In the genomic region with DNA sequence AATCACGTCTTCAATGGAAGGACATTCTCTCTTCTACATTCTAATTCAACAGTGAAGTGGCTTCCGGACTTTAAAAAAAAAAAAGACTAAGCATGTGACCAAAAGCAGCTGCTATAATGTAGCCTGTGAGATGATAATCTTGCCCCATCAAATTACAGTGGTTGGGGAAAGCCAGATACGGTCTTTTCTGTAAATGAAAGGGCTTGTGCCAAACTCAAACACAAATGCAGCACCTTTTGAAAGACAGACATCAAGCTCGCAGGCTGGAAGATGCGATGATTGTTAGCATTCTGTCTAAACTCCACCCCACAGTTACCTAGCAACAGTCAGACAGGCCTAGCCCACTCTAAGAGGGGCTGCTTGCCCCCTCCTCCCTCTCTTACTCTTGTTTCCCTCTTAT, we compare ENCODE assay signal across 14 mouse cellular contexts. TPM values are rescaled to one million over a fixed set of nuclear protein-coding genes. Genes with fewer than 3 reads are reported as not detected.
A peak's percentile ranks its signal among the peaks of the same experiment; 100 is the strongest.
DNase-seq lines count a peak whose midpoint lies in the region; ATAC-seq and TF ChIP-seq lines count a peak whose summit lies in the region.
"Had no signal": no experiment of that assay in that cellular context is flagged by ENCODE, and none has a peak within 500 bp of the region (broad histone marks: within the 10 kb centered on the region; RNA-seq: fewer than 3 reads in every experiment).

No protein-coding gene starts in this region.

- peaks cover 30% of the 10 kb centered on the region for H3K36me3 ChIP-seq in forebrain, embryonic 12.5 days (replicated peaks)
- no peaks in the 10 kb centered on the region; the same call in 1 of the 2 replicates for H3K36me3 ChIP-seq in forebrain, embryonic 11.5 days (ENCODE audit: control insufficient read depth, insufficient read depth, low read length)
- H3K36me3 ChIP-seq in C2C12 (ENCODE audit: control insufficient read depth, insufficient read depth) = peaks cover 36% of the 10 kb centered on the region
- H3K36me3 ChIP-seq in embryonic facial prominence, embryonic 10.5 days (replicated peaks) = peaks cover 38% of the 10 kb centered on the region

- H3K9ac ChIP-seq in forebrain, embryonic 12.5 days = no peak overlapping the region
- H3K9ac ChIP-seq in forebrain, embryonic 11.5 days (ENCODE audit: low read length) = no peak overlapping the region
- H3K9ac ChIP-seq: embryonic facial prominence, embryonic 15.5 days had no signal

- peaks cover 22% of the 10 kb centered on the region for H3K79me2 ChIP-seq in C2C12 (ENCODE audit: control insufficient read depth, insufficient read depth)

- no peaks in the 10 kb centered on the region for H3K27me3 ChIP-seq in forebrain, embryonic 12.5 days
- no peaks in the 10 kb centered on the region for H3K27me3 ChIP-seq in forebrain, embryonic 11.5 days (ENCODE audit: control insufficient read depth, insufficient read depth, low read length)
- H3K27me3 ChIP-seq in C2C12 (ENCODE audit: control insufficient read depth, insufficient read depth, insufficient read length) = no peaks in the 10 kb centered on the region
- H3K27me3 ChIP-seq in embryonic facial prominence, embryonic 10.5 days (replicated peaks; ENCODE audit: low read depth, poor library complexity, severe bottlenecking) = no peaks in the 10 kb centered on the region
- H3K27me3 ChIP-seq: embryonic facial prominence, embryonic 15.5 days had no signal

- no peak for ATAC-seq in forebrain, embryonic 12.5 days (ENCODE audit: low FRiP score)
- ATAC-seq in forebrain, embryonic 11.5 days (replicated peaks; ENCODE audit: low FRiP score) = no peak

- no peaks in the 10 kb centered on the region for H3K9me3 ChIP-seq in forebrain, embryonic 12.5 days
- H3K9me3 ChIP-seq in forebrain, embryonic 11.5 days (ENCODE audit: control insufficient read depth, low read length) = no peaks in the 10 kb centered on the region
- no peaks in the 10 kb centered on the region for H3K9me3 ChIP-seq in embryonic facial prominence, embryonic 10.5 days
- H3K9me3 ChIP-seq: embryonic facial prominence, embryonic 15.5 days; G1E had no signal

- peak overlapping the region; percentile 21; the same call in 1 of the 2 replicates for H3K27ac ChIP-seq in forebrain, embryonic 12.5 days
- no peak overlapping the region for H3K27ac ChIP-seq in forebrain, embryonic 11.5 days (ENCODE audit: low read depth, low read length)
- H3K27ac ChIP-seq in layer of hippocampus, adult 2 months = peak overlapping the region; percentile 83
- H3K27ac ChIP-seq in embryonic facial prominence, embryonic 10.5 days (replicated peaks) = no peak overlapping the region
- H3K27ac ChIP-seq: embryonic facial prominence, embryonic 15.5 days had no signal

- no peak overlapping the region for H3K4me2 ChIP-seq in forebrain, embryonic 12.5 days
- H3K4me2 ChIP-seq in forebrain, embryonic 11.5 days (ENCODE audit: low read depth, low read length, severe bottlenecking) = no peak overlapping the region
- H3K4me2 ChIP-seq: embryonic facial prominence, embryonic 15.5 days had no signal

- DNase-seq in forebrain, embryonic 11.5 days (ENCODE audit: low spot score) = no peak
- DNase-seq in layer of hippocampus, adult 2 months (ENCODE audit: low spot score in 2 of 2) = no peak
- DNase-seq in layer of hippocampus, postnatal 25 days (ENCODE audit: extremely low spot score in 1 of 2, low spot score in 1 of 2) = no peak
- DNase-seq in embryonic facial prominence, embryonic 10.5 days (ENCODE audit: low spot score) = peak; percentile 11
- DNase-seq in frontal cortex, postnatal 10 days (ENCODE audit: low spot score in 2 of 2) = no peak
- DNase-seq in heart, adult 11 months = no peak
- DNase-seq: kidney, postnatal 36 days; lung, adult 2 months; thymus, postnatal 36 days had no signal

- H3K4me1 ChIP-seq in forebrain, embryonic 12.5 days = peaks cover 39% of the 10 kb centered on the region
- H3K4me1 ChIP-seq in forebrain, embryonic 11.5 days (replicated peaks; ENCODE audit: control insufficient read depth, insufficient read depth, low read length) = peaks cover 11% of the 10 kb centered on the region; the same call in 1 of the 2 replicates
- peaks cover 34% of the 10 kb centered on the region for H3K4me1 ChIP-seq in embryonic facial prominence, embryonic 10.5 days

- H3K79me3 ChIP-seq in C2C12 (ENCODE audit: low read depth) = peaks cover 7% of the 10 kb centered on the region

- no peak for TF ChIP-seq CTCF in layer of hippocampus, adult 2 months (conservative IDR thresholded peaks at IDR 0.05)
- no peak for TF ChIP-seq CTCF in C2C12 (IDR thresholded peaks at IDR 0.05; ENCODE audit: control insufficient read depth, insufficient read depth, insufficient read length)

- peak overlapping the region; percentile 3 for H3ac ChIP-seq in C2C12 (ENCODE audit: control insufficient read depth, insufficient read length, low read depth)

- H3K4me3 ChIP-seq in forebrain, embryonic 12.5 days (replicated peaks) = no peak overlapping the region
- no peak overlapping the region for H3K4me3 ChIP-seq in forebrain, embryonic 11.5 days (ENCODE audit: low read depth, low read length)
- H3K4me3 ChIP-seq in layer of hippocampus, adult 2 months = no peak overlapping the region
- no peak overlapping the region for H3K4me3 ChIP-seq in C2C12 (ENCODE audit: insufficient read depth, poor library complexity, severe bottlenecking)
- no peak overlapping the region for H3K4me3 ChIP-seq in embryonic facial prominence, embryonic 10.5 days
- H3K4me3 ChIP-seq: embryonic facial prominence, embryonic 15.5 days had no signal

- WGBS in forebrain, embryonic 12.5 days = 27% methylated on average over 5 of the region's 5 CpGs
- WGBS in forebrain, embryonic 11.5 days = 47% methylated on average over 5 of the region's 5 CpGs
- 63% methylated on average over 5 of the region's 5 CpGs for WGBS in embryonic facial prominence, embryonic 10.5 days

TF ChIP-seq in C2C12, 6 proteins besides CTCF, POLR2A, EP300 and RAD21:
- TF ChIP-seq USF1 (IDR thresholded peaks at IDR 0.05; ENCODE audit: low read depth) = peak; percentile 71
- no peak for TF ChIP-seq MYOG (IDR thresholded peaks at IDR 0.05; ENCODE audit: control insufficient read depth, extremely low read depth, insufficient read length)

RNA-seq across cellular contexts. Expression of a gene that starts 17.3 kb away (rescaled TPM):
- polyA plus RNA-seq in forebrain, embryonic 12.5 days (2016; fragmentation: Nextera tagmentation; extraction: Ambion mirVana) = 470 and 492 TPM in 2 replicates
- 433 and 466 TPM in 2 replicates for polyA plus RNA-seq in forebrain, embryonic 11.5 days (2014; fragmentation: Nextera tagmentation; extraction: Ambion mirVana)
- total RNA-seq in layer of hippocampus, adult 2 months (2021) = 100 to 1,000 TPM; 597 to 622 TPM
- total RNA-seq in layer of hippocampus, postnatal 25 days (2021) = 100 to 1,000 TPM; 642 to 712 TPM
- 144 TPM for polyA plus RNA-seq in C2C12 (2012; fragmentation: generic; extraction: Trizol)
- polyA plus RNA-seq in embryonic facial prominence, embryonic 10.5 days (2016; fragmentation: Nextera tagmentation; extraction: Ambion mirVana) = 324 and 353 TPM in 2 replicates

RNA-seq across cellular contexts. Expression of a gene that starts 22.1 kb away (rescaled TPM):
- polyA plus RNA-seq in forebrain, embryonic 12.5 days (2016; fragmentation: Nextera tagmentation; extraction: Ambion mirVana) = 0.15 and 0.29 TPM in 2 replicates
- not detected in 2 replicates for polyA plus RNA-seq in forebrain, embryonic 11.5 days (2014; fragmentation: Nextera tagmentation; extraction: Ambion mirVana)
- total RNA-seq in layer of hippocampus, adult 2 months (2021) = 1 to 10 TPM; 2.3 to 2.5 TPM
- total RNA-seq in layer of hippocampus, postnatal 25 days (2021) = 1 to 10 TPM; 2.8 to 2.9 TPM
- 0.05 TPM for polyA plus RNA-seq in C2C12 (2012; fragmentation: generic; extraction: Trizol)
- 0.05 and 0.10 TPM in 2 replicates for polyA plus RNA-seq in embryonic facial prominence, embryonic 10.5 days (2016; fragmentation: Nextera tagmentation; extraction: Ambion mirVana)
- total RNA-seq: monocyte, adult 5-6 weeks had no signal

Comparison
In these comparisons a context has a peak if more than half of its experiments do, and no peak if none do; other contexts are left out.
1. H3K27ac ChIP-seq: peak in forebrain, embryonic 12.5 days (single experiment) and layer of hippocampus, adult 2 months (single experiment); none in forebrain, embryonic 11.5 days (single experiment) and embryonic facial prominence, embryonic 10.5 days (single experiment).